Mouse (Mus musculus) gastrocnemius, postnatal 36 days (tissue): Measurements from ENCODE around the gene Slc27a3. TPM values are rescaled to one million over a fixed set of nuclear protein-coding genes. Genes with fewer than 3 reads are reported as not detected.

Experiments
- DNase-seq, 2 experiments: peaks; one replicate each; pipeline ENCODE4 v3.0.0; 2022
- intact Hi-C: fragments of 180-260 bp; cut with DNase I; formaldehyde crosslinking; loops from one replicate; pipeline ENCODE4 v1.15.1; 2025
- total RNA-seq, 2 experiments: library from RNA; stranded (reverse); gene quantifications; 2 replicates each; pipeline ENCODE4 v1.2.3; 2021

The Slc27a3 gene
- total RNA-seq, 2 experiments from 2014 or later, result 0.59 to 0.91 TPM

DNA sequence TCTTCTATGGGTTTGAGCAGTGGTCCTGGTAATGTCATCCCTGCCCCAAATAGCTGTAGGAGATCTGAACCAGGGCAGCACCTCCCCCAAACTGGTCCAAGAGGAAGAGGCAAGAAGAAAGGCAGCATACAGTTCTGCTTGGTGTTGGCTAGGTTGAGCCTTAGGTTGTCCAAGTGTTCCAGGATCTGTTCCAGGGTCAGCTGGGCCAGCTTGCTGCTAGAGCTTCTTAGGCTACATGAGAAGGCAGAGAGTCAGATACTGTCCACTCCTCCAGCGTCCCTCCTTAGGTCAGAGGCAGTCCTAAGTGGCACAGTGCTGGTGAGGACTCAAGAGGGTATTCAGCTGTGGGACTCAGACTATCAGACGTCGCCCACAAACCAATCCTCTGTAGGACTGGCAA lies 2.9 kb upstream of the Slc27a3 start:
- intact Hi-C loops, result no loop called here
- DNase-seq, result peak in 1 of 2 experiments; percentile 32

DNA sequence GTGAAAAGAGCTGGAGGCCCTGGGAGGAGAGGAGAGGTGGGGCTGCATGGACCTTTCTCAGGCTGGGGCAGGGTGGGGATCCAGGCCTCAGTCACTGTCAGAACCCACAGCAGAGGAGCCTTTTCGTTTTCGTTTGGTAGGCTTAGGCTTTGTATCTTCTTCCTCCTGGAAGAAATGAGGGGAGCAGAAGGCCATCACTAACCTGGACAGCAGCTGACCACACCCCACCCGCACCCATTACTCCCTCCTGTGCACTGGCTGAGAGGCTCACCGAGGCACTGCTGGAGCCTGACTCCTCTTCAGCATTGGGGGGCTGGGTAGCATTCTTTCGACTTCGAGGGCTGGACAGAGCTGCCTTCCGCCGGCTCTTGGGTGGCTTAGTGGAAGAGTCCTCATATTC lies 2.2 kb upstream of the Slc27a3 start:
- DNase-seq, result no peak
- intact Hi-C loops, result no loop called here

- intact Hi-C loops, result no loop called here
- DNase-seq, result no peak
Measured at GRCm38 (mm10) chr3:90391004-90391403, 1.3 kb upstream of the Slc27a3 start.

DNA sequence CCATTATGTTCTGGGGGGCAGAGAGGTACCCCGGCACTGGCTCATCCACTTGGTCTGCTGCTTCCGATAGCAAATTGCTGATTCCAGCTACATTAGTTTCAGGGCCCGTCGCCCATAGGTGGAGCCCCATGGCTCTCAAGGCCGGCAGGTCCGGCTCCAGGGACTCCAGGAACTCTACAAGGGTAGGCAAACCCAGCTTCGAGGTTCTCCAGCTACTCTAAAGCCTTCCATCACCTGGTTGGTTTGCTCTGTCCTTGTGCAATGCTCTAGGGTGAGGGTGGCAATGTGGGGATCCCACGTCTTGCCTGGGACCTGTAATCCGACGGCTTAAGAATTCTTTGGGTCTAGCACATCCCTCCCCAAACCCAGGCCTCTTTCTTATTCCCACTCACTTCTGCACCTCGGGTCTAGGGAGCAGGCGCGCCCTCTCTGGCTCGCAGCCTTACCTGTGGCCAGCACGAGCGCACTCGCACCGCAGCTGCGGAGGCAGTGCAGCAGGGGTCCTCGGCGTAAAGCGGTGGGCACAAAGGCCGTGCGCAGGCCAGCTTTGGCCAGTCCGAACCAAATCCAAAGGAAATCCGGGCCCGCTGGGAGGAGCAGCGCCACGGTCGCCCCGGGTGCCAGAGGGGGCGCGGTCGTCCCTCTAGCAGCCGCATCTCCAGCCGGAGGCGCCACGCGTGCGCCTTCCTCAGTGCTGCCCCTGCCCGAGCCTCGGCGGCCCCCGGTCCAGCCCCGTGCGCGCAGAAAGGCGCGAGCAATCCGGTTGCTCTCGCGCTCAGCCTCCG lies 820 bp downstream of the Slc27a3 start:
- intact Hi-C loops, result no loop called here
- no peak for DNase-seq

DNA sequence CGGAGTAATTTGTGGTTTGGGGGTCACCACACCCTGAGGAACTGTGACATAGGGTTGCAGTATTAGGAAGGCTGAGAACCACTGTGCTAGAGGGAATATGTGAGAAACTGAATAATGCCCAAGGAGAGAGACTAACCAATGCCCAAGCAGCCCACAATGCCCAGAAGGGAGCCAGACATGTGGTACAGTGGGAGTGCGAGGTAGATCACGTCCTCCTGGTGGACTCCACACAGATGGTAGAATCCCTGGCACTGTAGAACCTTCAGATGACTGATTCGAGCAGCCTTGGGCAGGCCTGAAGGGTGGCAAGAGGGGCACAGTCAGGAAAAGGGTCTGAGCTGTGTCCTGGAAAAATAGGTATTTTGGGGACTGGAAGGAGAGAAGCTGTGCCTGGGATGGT lies 1.5 kb downstream of the Slc27a3 start:
- no peak for DNase-seq
- intact Hi-C loops, result no loop called here

- DNase-seq, result peak in 1 of 2 experiments; percentile 41
- intact Hi-C loops, result no loop called here
Measured at GRCm38 (mm10) chr3:90387483-90387882, 2.3 kb downstream of the Slc27a3 start.

DNA sequence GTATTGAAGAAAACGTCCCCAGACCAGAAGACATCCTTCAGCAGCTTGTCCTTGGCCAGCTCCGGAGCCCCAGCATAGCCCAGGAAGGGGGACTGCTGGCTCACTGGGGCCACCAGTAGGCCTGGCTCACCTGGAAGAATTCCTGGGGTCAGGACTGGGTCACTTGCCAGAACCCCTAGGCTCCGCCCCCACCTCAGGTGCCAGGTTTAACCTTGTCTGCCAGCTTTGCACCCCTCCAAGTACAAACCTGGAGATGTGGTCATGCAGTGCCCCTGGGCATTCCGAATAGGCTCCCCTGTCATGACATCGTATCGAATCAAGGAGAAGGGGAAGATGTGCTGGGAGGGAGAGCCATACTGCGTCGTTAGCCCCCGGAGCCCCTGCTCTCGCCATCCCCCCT lies 2.9 kb downstream of the Slc27a3 start:
- intact Hi-C loops, result no loop called here
- no peak for DNase-seq

GRCm38 (mm10) chr3:90384851-90385375 lies 4.8 kb downstream of the Slc27a3 start:
- DNase-seq, result no peak
- intact Hi-C loops, result no loop called here

DNA sequence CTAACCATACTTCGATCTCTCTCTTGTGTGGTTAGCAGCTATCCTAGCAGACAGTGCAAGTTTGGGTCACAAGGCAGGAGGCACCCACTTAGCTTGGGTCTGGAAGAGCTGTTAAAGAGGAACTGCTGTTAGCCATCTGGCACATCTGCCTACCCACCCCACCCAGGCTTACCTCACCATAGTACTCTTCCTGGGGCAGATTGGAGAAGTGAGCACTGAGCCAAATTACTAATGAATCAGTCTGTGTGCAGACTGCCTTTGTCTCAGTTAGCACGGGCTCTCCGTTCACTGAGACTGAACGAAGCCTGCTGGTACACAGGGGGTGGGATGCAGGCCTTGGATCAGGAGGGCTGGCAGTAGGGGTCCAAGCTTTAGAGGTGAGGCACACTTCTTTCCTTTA lies 6.0 kb downstream of the Slc27a3 start:
- intact Hi-C loops, result no loop called here
- no peak for DNase-seq

DNA sequence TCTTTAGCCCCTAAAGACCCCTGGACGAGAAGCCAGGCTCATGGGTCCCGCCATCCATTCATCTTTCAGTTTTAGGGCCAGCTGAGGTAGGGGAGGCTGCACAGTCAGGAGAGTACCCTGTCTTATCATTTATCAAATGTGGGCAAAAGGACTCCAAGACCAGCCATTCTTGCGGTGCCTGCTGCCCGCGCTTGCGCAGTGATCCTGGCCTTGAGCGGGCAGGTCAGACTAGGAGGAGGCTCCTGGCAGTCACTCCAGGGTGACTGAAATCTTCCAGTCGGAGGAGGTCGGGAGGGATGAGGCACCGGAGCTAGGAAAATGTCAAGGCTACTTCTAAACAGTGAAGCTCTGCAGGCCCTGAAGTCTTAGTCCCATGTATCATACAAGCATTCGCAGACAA lies 8.0 kb downstream of the Slc27a3 start:
- intact Hi-C loops, result no loop called here
- no peak for DNase-seq

GRCm38 (mm10) chr3:90378496-90378895 lies 11.2 kb downstream of the Slc27a3 start:
- intact Hi-C loops, result no loop called here
- DNase-seq, result no peak

GRCm38 (mm10) chr3:90376247-90376585 lies 13.5 kb downstream of the Slc27a3 start:
- no peak for DNase-seq

GRCm38 (mm10) chr3:90375562-90376246 lies 14.0 kb downstream of the Slc27a3 start:
- no peak for DNase-seq
- intact Hi-C loops, result no loop called here

More at GRCm38 (mm10) chr3:90376247-90376585, 13.5 kb downstream of the Slc27a3 start:
- intact Hi-C loops, result no loop called here

GRCm38 (mm10) chr3:90374368-90374767 lies 15.4 kb downstream of the Slc27a3 start:
- DNase-seq, result no peak
- intact Hi-C loops, result loop anchor here (1.0 to 5.0 kb wide), 2 partner anchors 107 to 154 kb away; partner anchors contain the start of gene Dennd4b

GRCm38 (mm10) chr3:90373432-90374028 lies 16.2 kb downstream of the Slc27a3 start:
- DNase-seq, result peak in 1 of 2 experiments; percentile 76
- intact Hi-C loops, result loop anchor here (1.0 to 5.0 kb wide), 3 partner anchors 85 to 153 kb away; partner anchors contain the start of gene Dennd4b

GRCm38 (mm10) chr3:90372817-90373216 lies 16.9 kb downstream of the Slc27a3 start:
- intact Hi-C loops, result loop anchor here (2.0 to 5.0 kb wide), 2 partner anchors 84 to 106 kb away; partner anchors contain the start of gene Dennd4b
- no peak for DNase-seq

DNA sequence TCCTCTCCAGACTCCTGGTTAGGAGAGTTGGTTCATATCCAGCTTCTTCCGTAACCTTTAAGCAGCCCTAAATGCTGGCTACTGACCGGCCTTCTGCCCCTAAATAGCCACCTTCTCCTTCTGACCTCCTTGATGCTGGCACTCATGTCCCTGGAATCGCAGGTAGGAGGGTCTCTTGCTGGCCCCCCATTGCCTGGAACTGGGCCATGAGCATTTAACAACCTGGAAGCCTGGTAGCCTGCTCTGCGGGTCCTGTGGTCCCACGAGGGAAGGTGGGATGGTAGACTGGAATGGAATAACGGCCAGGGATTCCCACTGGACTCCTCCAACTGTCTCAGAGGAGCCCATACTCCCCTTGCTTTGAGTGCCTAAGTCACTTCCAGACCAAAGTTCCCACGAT lies 17.9 kb downstream of the Slc27a3 start:
- intact Hi-C loops, result loop anchor here (2.0 to 5.0 kb wide), 2 partner anchors 83 to 105 kb away; partner anchors contain the start of gene Dennd4b
- DNase-seq, result no peak

GRCm38 (mm10) chr3:90369041-90369440 lies 20.7 kb downstream of the Slc27a3 start:
- intact Hi-C loops, result no loop called here
- DNase-seq, result no peak

GRCm38 (mm10) chr3:90367001-90367632 lies 22.6 kb downstream of the Slc27a3 start:
- intact Hi-C loops, result no loop called here
- DNase-seq, result no peak

- intact Hi-C loops, result loop anchor here (5.0 kb wide), 1 partner anchor 85 kb away; no protein-coding TSS in a partner anchor
- DNase-seq, result no peak
Measured at GRCm38 (mm10) chr3:90362346-90362745, 27.4 kb downstream of the Slc27a3 start.
